Mouse (Mus musculus): ENCODE measurements around the gene Git2. TPM values are rescaled to one million over a fixed set of nuclear protein-coding genes. Genes with fewer than 3 reads are reported as not detected.

Gene Git2
- total RNA-seq, 1 experiment from 2014 or later: 229 TPM

DNA sequence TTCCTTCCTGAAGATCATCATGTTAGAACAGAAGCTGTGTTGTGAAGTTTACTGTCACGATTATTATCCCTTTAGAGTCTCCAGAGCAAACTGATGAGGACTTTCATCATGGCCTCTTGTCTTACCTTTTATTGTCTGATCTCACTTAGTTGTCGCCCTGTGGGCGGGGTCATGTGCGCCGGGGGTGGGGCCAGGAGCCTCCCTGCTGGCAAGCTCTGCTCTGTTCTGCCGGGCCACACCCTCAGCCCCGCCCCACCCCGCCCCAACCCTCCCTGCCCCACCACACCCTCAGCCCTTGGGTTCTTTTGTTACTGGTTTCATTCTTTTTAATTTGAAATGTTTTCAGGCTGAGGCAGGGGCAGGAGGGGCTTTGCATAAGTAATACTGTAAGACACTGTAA, 25.7 kb upstream of the Git2 start:
- ATAC-seq (ENCODE audit: extremely low read depth, insufficient number of reproducible peaks, low FRiP score, poor library complexity, severe bottlenecking): no peak

DNA sequence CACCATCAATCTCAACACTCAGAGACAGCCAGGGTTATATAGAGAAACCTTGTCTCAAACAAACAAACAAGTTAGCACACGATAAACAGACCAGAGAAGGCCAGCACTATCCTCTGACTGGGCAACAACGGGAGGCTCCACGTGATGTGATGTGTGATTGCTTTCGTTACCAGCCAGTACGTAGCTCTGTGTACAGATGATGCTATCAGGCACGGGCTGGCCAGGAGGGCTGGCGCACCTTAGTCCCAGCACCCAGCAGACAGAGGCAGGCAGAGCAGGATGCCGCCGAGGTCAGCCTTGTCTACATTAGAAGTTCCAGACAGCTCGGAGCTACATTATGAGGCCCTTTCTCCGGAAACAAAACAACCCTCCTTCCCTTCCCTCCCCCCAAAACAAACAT, 24.5 kb upstream of the Git2 start:
- no peak for ATAC-seq (ENCODE audit: extremely low read depth, insufficient number of reproducible peaks, low FRiP score, poor library complexity, severe bottlenecking)

DNA sequence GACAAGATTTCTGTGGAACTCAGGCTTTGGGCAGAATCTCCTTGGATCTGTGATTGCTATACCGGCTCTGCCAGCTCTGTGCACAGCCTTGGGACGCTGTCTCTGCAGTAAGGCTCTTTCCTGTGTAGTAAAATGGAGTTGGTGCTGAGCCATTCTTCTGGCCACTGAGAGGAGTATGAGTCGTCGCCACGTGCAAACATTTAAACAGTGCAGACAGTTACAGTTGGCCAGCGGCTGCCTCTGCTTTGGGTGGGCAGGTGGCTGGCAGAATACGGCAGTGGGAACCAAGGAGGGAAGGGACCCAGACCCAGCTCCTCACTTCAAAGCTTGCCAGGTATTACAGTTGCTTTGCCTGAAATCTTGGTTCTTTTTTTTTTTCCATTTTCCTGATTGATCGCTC, 21.9 kb upstream of the Git2 start:
- no peak for ATAC-seq (ENCODE audit: extremely low read depth, insufficient number of reproducible peaks, low FRiP score, poor library complexity, severe bottlenecking)

DNA sequence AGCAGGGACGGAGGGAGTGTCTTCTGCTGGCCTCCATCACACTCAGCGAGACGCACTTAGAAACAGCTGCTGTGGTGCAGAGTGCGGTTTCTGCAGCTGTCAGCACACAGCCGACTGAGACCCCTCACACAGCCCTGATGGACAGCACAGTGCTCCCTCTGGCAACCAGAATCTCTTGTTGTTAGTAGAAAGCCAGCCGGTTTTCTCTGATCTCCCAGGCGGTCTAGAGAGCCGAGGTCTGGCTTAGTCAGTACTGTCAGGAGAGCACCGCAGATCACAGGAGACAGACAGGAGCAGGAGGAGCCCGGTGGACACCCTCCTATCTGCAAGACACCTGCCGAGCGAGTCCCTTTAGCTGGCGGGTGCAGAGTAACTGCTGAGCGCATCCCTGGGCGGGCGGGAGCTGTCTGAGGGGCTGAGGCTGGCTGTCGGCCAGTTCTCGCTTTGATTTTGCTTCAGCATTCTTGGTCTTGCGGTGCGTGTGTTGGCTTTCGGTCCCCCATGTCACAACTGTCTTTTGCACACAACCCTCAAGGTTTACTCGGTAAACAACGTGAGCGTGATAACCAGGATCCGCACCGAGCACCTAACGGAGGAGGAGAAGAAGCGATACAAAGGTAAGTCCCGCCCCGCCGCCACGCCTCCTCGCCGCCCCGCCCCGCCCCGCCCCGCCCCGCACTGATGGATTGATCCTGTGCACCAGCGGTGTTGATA, 21.1 kb upstream of the Git2 start:
- ATAC-seq (ENCODE audit: extremely low read depth, insufficient number of reproducible peaks, low FRiP score, poor library complexity, severe bottlenecking): no peak

DNA sequence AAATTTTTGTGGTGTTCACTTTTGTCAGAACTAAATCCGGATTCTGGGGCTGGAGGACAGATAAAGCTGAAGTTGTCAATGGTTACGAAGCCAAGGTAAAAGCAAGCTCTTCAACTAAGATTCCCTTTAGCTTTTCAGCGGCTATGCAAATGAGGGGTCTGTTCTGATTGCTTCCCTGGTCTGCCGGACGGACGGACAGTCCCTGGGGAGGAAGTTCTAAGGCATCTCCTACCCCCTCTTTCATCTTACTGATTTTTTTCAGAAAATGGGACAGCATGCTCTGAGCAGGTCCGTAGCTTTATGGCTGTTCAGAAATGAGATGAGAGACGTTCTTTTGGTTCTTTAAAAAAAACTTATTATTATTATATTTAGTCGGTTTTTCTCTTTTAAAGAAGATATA, 20.3 kb upstream of the Git2 start:
- no peak for ATAC-seq (ENCODE audit: extremely low read depth, insufficient number of reproducible peaks, low FRiP score, poor library complexity, severe bottlenecking)

DNA sequence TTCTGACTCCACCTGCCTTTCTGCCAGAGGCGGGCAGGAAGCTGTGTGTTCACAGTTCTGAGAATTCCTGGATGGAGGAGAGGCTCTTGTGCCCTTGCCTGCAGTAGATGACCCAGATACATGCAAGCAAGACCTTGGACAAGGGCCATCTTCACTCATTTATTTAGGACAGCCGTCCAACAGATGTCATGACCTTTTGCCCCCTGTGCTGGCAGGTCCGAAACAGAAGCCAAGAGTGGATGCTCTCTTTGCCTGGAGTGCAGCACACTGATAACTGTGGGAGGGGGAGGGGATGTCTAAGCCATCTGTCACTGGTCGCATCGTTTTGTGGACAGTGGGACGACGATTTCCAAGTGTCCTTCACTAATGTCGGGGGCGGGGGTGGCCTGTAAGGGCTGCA, 19.9 kb upstream of the Git2 start:
- ATAC-seq (ENCODE audit: extremely low read depth, insufficient number of reproducible peaks, low FRiP score, poor library complexity, severe bottlenecking): no peak

DNA sequence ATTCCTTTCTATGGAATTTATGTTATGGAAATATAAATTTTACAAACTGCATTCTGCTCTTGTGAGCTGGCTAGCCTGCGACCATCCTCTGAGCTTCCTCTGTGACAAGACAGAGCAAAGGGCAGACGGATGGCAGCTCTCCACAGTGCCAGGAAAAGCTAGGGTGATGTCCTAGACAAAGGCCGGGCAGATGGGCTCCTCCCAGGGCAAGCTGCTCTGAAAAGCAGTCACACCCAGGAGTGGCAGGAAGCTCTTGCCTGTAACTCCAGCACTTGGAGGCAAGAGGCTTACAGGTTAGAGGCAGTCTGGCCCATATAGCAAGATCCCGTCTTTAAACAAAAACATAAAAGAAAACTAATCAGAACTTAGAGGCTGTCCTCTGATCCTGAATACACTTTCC, 19.3 kb upstream of the Git2 start:
- ATAC-seq (ENCODE audit: extremely low read depth, insufficient number of reproducible peaks, low FRiP score, poor library complexity, severe bottlenecking): no peak

DNA sequence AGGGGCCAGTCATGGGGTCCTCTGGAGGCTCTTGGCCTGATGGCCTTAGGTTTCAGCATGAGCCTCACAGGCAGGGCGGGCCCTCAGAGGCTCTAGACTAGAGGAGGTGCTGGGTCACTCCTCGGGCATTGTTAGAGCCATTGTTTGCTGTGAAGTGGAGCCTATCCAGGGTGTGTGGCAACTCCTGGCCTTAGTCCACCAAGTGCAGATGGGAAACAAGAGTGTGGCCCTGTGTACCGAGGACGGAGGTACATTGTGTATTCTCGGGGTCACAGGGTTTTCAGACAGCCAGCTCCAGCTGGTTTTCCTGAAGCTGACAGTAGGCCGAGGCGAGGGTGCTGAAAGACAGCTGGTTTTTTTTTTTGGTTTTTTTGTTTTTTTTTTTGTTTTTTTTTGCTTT, 18.0 kb upstream of the Git2 start:
- ATAC-seq (ENCODE audit: extremely low read depth, insufficient number of reproducible peaks, low FRiP score, poor library complexity, severe bottlenecking): no peak

DNA sequence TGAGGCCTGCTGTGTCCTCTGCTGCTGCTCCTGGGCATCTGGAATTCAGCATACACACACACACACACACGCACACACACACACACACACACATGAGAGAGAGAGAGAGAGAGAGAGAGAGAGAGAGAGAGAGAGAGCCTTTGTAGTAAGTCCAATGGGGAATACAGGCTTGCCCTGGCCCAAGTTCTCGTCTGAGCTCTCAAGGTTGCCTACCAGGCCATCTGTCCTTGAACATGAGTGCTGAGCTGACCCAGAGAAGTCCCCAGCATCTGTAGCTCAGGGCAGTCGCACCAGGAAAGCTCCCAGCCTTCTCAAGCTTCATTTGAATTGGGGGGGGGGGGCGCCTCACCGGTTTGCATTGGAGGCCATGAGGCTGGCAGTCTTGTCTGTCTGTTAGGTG, 9.9 kb upstream of the Git2 start:
- no peak for ATAC-seq (ENCODE audit: extremely low read depth, insufficient number of reproducible peaks, low FRiP score, poor library complexity, severe bottlenecking)

DNA sequence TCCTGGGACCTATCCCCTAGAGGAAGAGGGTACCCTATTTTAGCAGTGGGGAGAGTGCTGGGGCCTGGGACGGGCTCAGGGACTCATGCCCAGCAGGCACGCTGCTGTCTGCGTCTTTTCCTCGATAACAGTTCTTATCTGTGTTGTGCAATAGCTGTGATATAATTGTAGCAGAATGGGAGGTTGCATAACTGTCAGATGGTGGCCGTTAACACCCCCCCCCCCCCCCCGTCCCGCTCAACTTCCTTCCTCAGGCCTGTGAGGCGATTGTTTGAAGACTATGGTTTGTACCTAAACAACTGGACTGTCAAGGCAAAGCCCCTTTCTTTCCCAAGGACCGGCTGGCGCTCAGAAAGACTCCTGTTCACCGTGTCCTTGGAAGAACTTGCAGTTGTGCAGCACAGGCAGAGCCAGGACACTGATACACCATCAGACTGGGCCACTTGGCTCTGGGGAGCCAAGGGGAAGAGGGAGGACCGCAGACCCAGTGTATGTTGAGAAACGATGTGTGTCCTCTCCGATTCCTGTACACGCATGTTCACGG, 9.4 kb upstream of the Git2 start:
- peak; percentile 51 for ATAC-seq (ENCODE audit: extremely low read depth, insufficient number of reproducible peaks, low FRiP score, poor library complexity, severe bottlenecking)

DNA sequence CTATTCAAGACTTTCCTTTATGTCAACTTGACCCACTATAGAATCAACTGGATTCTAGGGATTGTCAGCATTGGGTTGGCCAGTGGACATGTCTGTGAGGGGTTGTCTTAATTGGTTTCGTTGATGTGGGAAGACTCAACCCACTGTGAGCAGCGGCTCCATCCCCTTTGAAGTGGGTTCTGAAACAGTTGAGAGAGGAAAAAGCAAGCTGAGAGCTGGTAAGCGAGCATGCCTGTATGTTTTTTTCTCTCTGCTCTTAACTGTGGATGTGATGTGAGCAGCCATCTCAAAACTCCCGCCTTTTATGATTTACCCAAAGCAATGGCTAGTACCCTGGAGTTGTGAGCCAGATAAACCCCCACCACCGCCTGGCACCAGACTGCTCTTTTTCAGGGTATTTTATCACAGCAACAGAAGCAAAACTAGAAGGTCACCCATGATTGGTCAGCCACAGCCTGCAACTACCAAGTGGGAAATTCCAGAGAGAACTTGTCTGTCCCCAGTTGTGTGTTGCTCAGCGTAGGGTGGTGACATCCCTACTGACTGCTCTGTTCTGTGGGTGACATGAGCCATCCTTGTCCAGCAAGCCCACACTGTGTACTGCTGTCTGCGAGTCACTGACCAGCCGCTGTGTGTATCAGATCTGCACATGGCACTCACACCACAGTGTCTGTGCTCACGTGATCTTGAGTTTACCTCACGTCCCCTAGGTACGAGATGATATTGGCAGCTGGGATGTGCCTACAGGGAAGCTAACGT, 8.3 kb upstream of the Git2 start:
- ATAC-seq (ENCODE audit: extremely low read depth, insufficient number of reproducible peaks, low FRiP score, poor library complexity, severe bottlenecking): peak; percentile 15; the same call in 1 of the 2 replicates

DNA sequence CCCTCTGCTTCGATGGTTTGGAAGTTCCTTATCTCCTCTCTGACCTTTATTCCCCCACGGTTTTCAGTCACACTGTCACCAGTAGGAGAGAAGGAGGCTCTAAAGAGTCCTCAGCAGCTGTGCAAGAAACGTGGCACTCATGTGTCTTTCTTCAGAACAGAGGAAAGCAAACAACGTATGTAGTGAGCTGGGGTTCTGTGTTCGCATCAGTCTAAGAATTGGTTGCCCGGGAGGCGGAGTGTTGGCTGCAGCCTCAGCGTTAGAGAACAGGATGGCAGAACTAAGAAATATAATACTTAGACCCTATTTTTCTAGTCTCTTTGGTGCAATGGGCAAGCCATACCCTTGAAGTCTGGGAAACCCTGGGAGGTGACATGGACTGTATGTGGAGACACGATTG, 7.7 kb upstream of the Git2 start:
- no peak for ATAC-seq (ENCODE audit: extremely low read depth, insufficient number of reproducible peaks, low FRiP score, poor library complexity, severe bottlenecking)

DNA sequence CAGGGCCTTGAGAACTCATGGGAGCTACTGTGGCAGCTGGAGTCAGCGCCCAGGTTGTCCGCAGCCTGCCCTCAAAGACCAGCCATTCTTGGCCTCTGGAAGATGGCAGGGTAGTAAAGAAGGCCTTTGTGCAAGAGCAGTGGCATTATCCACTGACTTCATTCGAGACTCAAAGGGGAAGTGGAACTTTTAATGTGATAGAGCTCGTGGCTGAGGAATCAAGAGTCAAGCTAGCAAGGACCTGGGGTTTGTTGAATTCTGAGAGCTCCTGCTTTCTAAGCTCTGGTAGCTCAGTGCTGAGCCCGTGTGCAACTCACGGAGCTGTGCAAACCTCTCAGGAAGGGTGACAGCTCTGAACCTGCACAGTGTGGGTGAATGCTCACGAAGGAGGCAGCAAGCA, 5.6 kb upstream of the Git2 start:
- ATAC-seq (ENCODE audit: extremely low read depth, insufficient number of reproducible peaks, low FRiP score, poor library complexity, severe bottlenecking): no peak

DNA sequence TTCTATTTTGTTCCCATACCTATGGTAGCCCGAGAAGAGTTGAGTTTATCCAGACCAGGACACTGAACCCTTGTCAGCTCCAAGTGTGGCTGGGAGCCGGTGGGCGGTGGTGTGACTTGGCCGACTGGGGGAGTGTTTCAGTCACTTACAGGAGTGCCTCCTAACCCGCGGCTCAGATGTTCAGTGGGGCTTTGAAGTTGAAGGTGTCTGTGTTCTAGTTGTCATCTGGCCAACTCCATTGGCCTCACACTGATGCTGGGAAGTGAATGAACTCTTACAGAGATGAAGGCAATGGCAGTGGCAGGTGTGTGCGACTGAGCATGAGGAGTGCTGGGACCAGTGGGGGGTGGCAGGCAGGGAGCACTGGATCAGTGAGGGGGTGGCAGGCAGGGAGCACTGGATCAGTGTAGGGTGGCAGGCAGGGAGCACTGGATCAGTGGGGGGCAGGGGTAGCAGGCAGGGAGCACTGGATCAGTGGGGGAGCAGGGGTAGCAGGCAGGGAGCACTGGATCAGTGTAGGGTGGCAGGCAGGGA, 4.7 kb upstream of the Git2 start:
- no peak for ATAC-seq (ENCODE audit: extremely low read depth, insufficient number of reproducible peaks, low FRiP score, poor library complexity, severe bottlenecking)

DNA sequence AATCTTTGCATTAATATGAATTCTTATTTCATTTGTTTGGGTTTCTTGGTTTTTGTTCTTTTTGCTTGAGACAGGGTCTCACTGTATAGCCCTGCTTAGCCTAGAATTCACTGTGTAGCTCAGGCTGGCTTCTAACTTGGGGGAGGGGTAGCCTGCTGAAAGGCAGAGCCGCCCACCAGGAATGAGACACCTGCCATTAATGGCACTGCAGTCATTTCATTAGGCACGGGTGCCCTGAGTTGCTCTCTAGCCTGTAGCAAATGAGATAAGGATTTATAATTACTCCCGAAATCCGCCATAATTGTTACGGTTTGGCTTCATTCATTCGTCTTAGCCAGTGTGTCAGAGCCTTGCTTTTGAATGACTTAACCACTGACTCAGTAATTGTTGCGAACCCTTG, 857 bp upstream of the Git2 start:
- ATAC-seq (ENCODE audit: extremely low read depth, insufficient number of reproducible peaks, low FRiP score, poor library complexity, severe bottlenecking): no peak

DNA sequence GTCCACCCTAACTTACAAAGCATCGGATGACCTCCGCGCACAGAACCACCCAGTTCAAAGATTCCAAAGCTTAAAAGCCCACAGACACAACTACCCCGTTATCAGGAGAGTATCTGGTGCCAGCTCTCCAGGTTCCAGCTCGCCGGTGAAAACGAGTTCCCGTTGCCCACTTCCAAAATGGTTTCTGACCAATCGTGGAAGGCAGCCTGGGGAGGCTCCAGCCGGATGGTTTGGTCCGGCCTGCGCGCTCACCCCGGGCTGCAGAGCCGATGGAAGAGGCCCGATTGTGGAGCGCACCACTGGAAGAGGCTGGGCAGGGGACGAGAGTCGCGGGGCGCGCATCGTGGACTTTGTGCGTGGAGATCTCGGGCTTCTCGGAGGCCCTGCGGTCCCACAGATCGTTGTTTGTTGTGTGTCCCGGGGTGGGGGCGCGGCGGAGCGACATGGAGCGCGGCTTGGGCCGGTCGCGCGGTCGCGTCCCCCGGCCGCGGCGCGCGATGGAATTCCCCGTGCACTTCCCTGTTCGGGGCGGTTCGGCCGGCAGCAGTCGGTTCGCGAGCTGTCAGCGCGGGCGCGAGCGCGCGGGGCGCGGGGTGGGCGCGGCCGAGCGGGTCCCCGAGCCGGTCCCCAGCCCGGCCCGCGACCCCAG, 790 bp downstream of the Git2 start, which contains the start of gene Ankrd13a:
Gene Ankrd13a (plus strand): TSS at position 275 of the 649 bp plus-strand sequence.
- ATAC-seq (ENCODE audit: extremely low read depth, insufficient number of reproducible peaks, low FRiP score, poor library complexity, severe bottlenecking): peak; percentile 80

DNA sequence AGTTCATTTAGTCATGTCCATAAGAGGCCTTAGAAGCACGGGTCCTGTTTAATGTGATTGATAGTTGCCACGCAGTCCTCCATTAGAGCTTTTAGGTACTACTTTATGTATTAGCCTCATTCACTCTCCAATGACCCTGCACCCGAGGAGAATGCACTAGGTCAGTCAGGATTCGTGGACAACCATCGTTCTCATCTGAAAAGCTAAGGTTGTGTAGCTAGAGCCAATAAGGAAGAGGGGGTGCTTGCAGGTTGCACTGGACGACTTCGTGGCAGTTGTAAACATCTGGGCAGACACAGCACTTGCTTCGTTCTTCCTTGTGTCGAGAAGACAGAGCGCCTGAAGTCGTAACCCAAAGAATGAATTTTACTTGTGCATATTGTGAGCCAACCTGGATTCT, 1.5 kb downstream of the Git2 start:
- no peak for ATAC-seq (ENCODE audit: extremely low read depth, insufficient number of reproducible peaks, low FRiP score, poor library complexity, severe bottlenecking)

DNA sequence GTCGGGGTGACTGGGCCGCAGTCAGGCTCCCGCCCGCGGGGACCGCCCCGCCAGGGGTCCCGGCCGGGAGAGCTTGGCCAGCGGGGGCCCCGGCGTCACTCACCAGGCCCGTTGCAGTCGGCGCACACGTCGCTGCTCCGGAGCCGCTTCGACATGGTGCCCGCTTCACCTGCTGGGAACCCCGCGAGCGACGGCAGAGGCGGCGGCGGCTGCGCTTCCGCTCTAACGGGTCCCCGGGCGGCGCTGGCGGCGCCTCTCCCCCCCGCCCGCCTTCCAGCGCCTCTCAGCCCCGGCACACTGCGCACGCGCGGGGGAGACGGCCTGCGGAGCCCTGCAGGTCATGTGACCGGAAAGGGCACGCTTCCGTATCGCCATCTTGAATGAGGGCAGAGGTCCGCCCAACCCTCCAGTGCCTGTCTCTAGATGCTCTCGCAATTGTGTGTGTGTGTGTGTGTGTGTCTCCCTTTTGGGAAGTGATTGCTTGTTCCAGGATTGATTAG, 2.1 kb downstream of the Git2 start:
- ATAC-seq (ENCODE audit: extremely low read depth, insufficient number of reproducible peaks, low FRiP score, poor library complexity, severe bottlenecking): peak; percentile 67

DNA sequence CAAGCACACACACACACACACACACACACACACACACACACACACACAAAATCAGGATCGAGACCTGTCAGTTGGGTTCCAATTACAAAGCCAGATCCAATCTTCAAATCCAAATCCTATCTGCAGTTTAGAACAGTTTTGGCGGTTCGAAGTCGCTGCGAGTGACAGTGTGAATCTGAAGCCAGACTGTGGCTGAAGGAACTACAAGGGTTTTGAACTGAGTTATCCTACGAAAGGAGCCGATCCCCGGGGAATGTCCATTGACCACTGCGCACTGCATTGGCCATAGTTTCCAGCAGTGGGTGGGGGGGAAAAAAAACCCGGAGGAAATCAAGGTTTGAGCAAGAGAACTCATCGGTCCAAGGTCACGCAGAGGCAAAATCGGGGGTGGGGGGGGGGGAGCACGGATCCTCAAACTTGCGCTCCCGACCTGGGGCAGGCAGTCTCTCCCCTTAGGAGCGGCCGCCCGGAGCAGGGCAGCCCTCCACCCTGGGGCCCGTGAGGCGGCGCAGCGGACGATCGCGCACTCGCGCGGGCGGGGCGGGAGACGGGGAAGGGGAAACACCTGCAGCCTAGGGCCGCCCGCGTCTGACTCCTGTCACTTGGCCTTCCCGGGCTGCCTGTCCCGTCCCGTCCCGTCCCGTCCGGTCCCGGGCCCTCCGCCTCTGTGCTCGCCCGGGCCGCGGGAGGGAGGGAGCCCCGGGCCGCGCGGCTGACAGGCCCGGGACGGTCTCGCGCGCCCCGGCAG, 2.7 kb downstream of the Git2 start:
- no peak for ATAC-seq (ENCODE audit: extremely low read depth, insufficient number of reproducible peaks, low FRiP score, poor library complexity, severe bottlenecking)
